Mouse (Mus musculus) embryo, embryonic 11.5 days (tissue): ENCODE data around the gene Selenom.

Experiments used
- DNase-seq: peaks from one replicate; pipeline ENCODE4 v3.0.0-alpha.2; 2012; ENCODE audit warnings: low read depth, low spot score

Selenom gene

GRCm38 (mm10) chr11:3547969-3548368 lies 33.5 kb downstream of the Selenom start:
- DNase-seq = no peak

GRCm38 (mm10) chr11:3548564-3549295 lies 34.2 kb downstream of the Selenom start:
- no peak for DNase-seq

GRCm38 (mm10) chr11:3549791-3550190 lies 35.3 kb downstream of the Selenom start:
- DNase-seq = no peak

GRCm38 (mm10) chr11:3554976-3555375 lies 40.5 kb downstream of the Selenom start:
- no peak for DNase-seq

- no peak for DNase-seq
Observed at GRCm38 (mm10) chr11:3557852-3558251, 43.4 kb downstream of the Selenom start.

GRCm38 (mm10) chr11:3560202-3560601 lies 45.7 kb downstream of the Selenom start:
- no peak for DNase-seq

- no peak for DNase-seq
Observed at GRCm38 (mm10) chr11:3563853-3564252, 49.4 kb downstream of the Selenom start.

- no peak for DNase-seq
Observed at GRCm38 (mm10) chr11:3564451-3564850, 50.0 kb downstream of the Selenom start.

- no peak for DNase-seq
Observed at GRCm38 (mm10) chr11:3566018-3566417, 51.5 kb downstream of the Selenom start.
